Mouse (Mus musculus): ENCODE measurements at regions not wholly inside any gene's neighbourhood (a gene's known extent, or its start where the extent isn't known, plus 50 kb on each side); places are given as distances from the start of the nearest gene placed in this dataset.
A peak's percentile ranks its signal among the peaks of the same experiment; 100 is the strongest.

DNA sequence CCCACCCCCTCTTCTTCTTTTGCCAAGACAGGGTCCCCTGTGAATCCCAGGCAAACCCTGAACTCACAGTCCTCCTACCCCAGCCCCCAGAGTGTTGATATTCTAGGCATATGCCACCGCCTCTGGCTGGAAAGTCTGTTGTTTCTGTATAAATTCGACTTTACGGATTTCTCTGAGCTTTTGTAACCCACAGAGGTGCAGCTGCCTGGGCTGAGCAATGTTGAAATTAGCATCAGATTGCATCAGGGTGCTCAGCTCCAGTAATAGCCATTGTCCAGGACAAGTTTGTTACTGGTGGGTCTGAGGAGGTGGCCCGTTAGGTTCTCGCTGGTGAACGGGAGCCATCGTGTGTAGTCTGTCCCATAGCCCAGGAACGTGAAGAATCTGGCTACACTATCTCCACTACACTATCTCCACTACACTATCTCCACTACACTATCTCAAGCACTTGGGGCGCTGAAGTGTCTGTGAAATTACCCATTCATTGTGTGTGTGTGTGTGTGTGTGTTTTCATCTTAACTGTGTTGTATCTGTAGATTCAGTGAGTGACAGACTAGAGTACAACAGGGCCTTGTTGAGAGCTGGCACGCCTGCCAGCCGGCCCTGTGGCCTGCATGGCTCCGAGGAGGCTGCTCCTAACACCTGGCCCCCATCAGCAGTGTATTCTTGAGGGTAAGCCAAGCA lies 92.4 kb upstream of the Hnrnpk start:
- Histone ChIP-seq H3K36me3 (no peaks in the 10 kb centered on the region), H3K4me3 (replicated peaks) (no peak overlapping the region), H3K9ac (replicated peaks) (no peak overlapping the region), H3K4me2 (no peak overlapping the region), H3K27ac (0 out of 2 replicates have a peak overlapping the region, but pooled peaks have one; percentile 5), H3K4me1 (replicated peaks) (peaks cover 3% of the 10 kb centered on the region; the same call in 1 of the 2 replicates), H3K27me3 (no peaks in the 10 kb centered on the region; the same call in 1 of the 2 replicates), H3K9me3 (peaks cover 6% of the 10 kb centered on the region; the same call in 1 of the 2 replicates)
- ATAC-seq (ENCODE audit: insufficient number of reproducible peaks, insufficient read depth, low FRiP score, low TSS enrichment, low read depth): no peak
- WGBS: 76% methylated on average over 12 of the region's 12 CpGs

DNA sequence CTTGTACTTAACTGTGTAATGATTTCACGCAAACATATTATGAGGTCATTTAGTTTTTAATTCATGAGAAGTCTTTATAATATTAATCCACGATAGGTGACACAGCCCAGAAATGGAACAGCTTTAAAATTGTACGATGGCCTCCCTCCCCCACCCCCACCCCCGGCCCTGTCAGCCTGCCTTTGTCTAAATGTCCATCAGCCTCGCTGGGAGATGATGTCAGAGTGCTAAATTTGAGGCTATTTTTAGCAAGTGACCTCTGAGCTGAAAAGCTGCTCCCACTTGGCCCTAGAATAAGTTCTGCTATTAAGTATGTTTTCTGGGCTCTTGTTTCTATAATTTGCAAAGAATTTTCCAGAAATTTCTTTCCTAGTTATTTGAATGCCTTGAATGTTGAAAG lies 91.6 kb upstream of the Hnrnpk start:
- Histone ChIP-seq H3K27ac (no peak overlapping the region), H3K4me2 (no peak overlapping the region), H3K27me3 (no peaks in the 10 kb centered on the region), H3K9me3 (peaks cover 6% of the 10 kb centered on the region; the same call in 1 of the 2 replicates), H3K9ac (replicated peaks) (no peak overlapping the region), H3K4me1 (replicated peaks) (peaks cover 3% of the 10 kb centered on the region; the same call in 1 of the 2 replicates), H3K36me3 (no peaks in the 10 kb centered on the region), H3K4me3 (replicated peaks) (no peak overlapping the region)
- 68% methylated on average over 5 of the region's 5 CpGs for WGBS
- no peak for ATAC-seq (ENCODE audit: insufficient number of reproducible peaks, insufficient read depth, low FRiP score, low TSS enrichment, low read depth)

DNA sequence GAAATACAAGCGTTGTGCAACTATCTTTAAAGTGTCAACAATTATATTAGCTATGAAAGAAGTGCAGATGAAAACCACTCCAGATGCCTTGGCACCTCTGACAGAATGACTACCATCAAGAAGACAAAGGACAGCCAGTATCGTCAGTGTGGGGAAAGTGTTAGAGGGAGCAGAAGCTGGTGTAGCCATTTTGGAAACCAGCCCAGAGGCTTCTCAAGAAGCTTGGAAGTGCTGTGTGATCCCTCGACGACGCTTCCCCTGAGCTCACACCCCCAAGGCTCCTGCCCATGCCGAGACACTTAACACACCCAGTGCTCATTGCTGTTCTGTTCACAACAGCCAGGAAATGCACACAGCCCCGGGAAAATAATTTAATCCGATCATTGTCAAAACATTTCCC lies 87.7 kb upstream of the Hnrnpk start:
- H3K27me3 ChIP-seq: no peaks in the 10 kb centered on the region
- WGBS: 62% methylated on average over 8 of the region's 8 CpGs
- H3K9me3 ChIP-seq: peaks cover 6% of the 10 kb centered on the region; the same call in 1 of the 2 replicates
- peaks cover 3% of the 10 kb centered on the region; the same call in 1 of the 2 replicates for H3K4me1 ChIP-seq (replicated peaks)
- H3K27ac ChIP-seq: no peak overlapping the region
- no peak overlapping the region for H3K4me3 ChIP-seq (replicated peaks)
- H3K36me3 ChIP-seq: no peaks in the 10 kb centered on the region
- no peak for ATAC-seq (ENCODE audit: insufficient number of reproducible peaks, insufficient read depth, low FRiP score, low TSS enrichment, low read depth)
- H3K4me2 ChIP-seq: no peak overlapping the region
- H3K9ac ChIP-seq (replicated peaks): no peak overlapping the region

DNA sequence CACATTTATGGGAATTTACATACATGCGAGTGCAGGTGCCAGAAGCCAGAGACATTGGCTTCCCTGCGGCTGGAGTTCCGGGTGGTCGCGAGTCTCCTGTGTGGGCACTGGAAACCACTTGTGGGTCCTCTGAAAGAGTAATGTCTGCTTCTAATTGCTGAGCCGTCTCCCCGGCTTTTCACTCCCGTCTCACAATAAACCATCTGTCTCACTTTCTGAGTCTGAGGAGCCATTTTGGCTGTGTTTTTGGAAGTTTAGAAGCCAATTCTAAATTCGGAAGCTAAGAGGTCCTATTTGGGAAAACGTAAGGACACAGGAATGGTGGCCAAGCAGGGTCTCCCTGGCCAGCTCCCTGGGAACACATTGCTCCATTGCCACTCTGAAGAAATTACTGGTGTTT lies 81.9 kb upstream of the Hnrnpk start:
- Histone ChIP-seq H3K9ac (replicated peaks) (no peak overlapping the region), H3K4me2 (no peak overlapping the region), H3K36me3 (no peaks in the 10 kb centered on the region), H3K4me3 (replicated peaks) (no peak overlapping the region), H3K27ac (no peak overlapping the region), H3K27me3 (no peaks in the 10 kb centered on the region), H3K9me3 (no peaks in the 10 kb centered on the region), H3K4me1 (replicated peaks) (no peaks in the 10 kb centered on the region)
- no peak for ATAC-seq (ENCODE audit: insufficient number of reproducible peaks, insufficient read depth, low FRiP score, low TSS enrichment, low read depth)
- 71% methylated on average over 10 of the region's 10 CpGs for WGBS

DNA sequence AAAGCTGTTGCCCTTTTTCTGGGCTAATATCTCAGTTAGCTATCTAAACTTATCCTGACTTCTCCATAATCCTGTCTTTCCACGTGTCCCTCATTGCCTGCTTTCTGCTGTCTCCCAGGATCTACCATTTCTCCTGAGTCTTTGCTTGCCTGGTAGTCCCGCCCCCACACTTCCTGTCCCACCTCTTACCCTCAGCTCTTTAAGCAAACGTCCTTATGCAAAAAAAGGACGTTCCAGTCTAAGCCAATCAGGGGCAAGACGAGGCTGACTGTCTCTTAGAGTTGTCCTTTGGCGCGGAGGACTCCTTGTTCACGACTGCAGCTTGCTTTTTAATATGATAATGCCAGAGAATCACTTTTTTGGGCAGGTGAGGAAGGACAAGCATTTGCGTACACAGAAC lies 79.6 kb upstream of the Hnrnpk start:
- Histone ChIP-seq H3K4me3 (replicated peaks) (no peak overlapping the region), H3K36me3 (no peaks in the 10 kb centered on the region), H3K27me3 (no peaks in the 10 kb centered on the region), H3K9me3 (no peaks in the 10 kb centered on the region), H3K4me2 (no peak overlapping the region), H3K27ac (no peak overlapping the region), H3K9ac (replicated peaks) (no peak overlapping the region), H3K4me1 (replicated peaks) (no peaks in the 10 kb centered on the region)
- ATAC-seq (ENCODE audit: insufficient number of reproducible peaks, insufficient read depth, low FRiP score, low TSS enrichment, low read depth): no peak
- WGBS: 72% methylated on average over 9 of the region's 9 CpGs

DNA sequence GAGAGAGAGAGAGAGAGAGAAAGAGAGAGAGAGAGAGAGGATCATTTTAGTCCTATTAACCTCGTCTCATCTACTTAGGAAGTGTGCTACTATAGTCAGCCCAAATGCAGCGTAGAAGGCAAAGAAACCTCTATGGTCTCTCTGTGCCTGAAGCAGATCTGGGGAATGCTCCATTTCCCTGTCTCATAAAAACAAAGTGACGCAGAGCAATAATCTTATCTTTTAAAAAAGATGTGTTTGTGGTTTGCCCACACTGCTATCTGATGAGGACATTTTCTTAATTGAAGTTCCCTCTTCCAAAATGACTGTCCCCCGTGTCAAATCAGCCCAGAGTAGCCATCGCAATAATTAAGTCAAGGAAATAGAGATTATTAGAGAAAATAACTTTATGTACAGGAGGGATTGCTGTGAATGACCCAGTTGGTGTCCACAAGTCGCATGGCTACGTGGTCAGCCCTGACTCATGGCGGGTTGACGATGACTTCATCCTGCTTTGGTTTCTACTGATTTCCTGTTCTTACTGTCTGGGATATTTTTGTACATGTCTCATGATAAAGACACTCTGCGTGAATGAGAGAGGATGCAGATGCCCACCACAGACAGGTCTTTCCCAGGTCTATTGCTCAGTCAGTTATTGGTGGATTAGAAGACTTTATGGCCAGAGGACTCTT lies 77.9 kb upstream of the Hnrnpk start:
- Histone ChIP-seq H3K27me3 (no peaks in the 10 kb centered on the region), H3K27ac (no peak overlapping the region), H3K4me3 (replicated peaks) (no peak overlapping the region), H3K9ac (replicated peaks) (no peak overlapping the region), H3K4me1 (replicated peaks) (no peaks in the 10 kb centered on the region), H3K36me3 (no peaks in the 10 kb centered on the region), H3K9me3 (no peaks in the 10 kb centered on the region), H3K4me2 (no peak overlapping the region)
- WGBS: 85% methylated on average over 10 of the region's 10 CpGs
- ATAC-seq (ENCODE audit: insufficient number of reproducible peaks, insufficient read depth, low FRiP score, low TSS enrichment, low read depth): no peak

DNA sequence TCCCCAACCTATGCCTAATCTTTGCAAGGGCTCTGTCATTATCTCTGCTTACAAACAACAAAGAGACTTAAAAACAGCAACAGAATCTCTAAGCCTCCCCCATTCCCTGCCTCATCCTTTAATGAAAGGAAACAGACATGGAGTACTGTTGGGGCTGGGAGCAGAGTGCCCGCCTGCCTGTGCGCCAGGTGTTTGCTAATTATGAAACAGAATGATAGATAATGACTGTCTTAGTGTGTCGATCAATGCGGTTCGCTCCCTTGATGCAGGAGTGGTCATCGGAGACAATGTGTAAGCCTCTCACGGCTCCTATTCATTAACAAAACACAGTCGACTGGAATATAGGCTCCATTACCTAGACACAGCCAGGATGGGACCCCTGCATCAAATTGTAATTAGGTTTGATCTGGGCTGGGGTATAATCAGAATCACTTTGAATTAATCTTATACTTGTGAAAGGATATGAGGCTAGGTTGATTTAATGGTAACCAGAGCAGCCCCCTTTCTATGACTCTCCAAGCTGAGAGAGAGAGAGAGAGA lies 77.3 kb upstream of the Hnrnpk start:
- Histone ChIP-seq H3K4me2 (no peak overlapping the region), H3K27me3 (no peaks in the 10 kb centered on the region), H3K4me1 (replicated peaks) (no peaks in the 10 kb centered on the region), H3K9ac (replicated peaks) (no peak overlapping the region), H3K36me3 (no peaks in the 10 kb centered on the region), H3K27ac (no peak overlapping the region), H3K4me3 (replicated peaks) (no peak overlapping the region), H3K9me3 (no peaks in the 10 kb centered on the region)
- 88% methylated on average over 8 of the region's 8 CpGs for WGBS
- ATAC-seq (ENCODE audit: insufficient number of reproducible peaks, insufficient read depth, low FRiP score, low TSS enrichment, low read depth): no peak

DNA sequence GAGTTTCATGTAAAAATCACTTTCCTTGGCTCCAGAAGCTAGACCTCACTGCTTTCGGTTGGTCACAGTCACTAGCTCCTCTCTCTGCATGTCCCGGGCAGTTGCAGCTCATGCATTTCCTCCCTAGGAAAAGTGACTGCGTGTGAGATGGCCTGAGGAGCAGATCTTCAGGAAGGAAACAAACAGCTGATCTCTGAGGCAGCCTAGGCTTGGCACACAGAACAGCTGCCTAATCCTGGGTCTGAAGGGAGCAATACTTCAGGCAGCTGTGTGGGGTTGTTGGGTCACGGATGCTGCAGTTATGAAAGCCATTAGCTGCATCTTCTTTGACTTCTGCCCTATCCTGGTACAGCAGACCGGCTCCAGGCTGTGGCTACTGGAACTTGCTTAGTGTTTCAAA lies 75.3 kb upstream of the Hnrnpk start:
- Histone ChIP-seq H3K4me2 (no peak overlapping the region), H3K4me3 (replicated peaks) (no peak overlapping the region), H3K27ac (no peak overlapping the region), H3K4me1 (replicated peaks) (no peaks in the 10 kb centered on the region), H3K36me3 (no peaks in the 10 kb centered on the region), H3K27me3 (peaks cover 3% of the 10 kb centered on the region; the same call in 1 of the 2 replicates), H3K9ac (replicated peaks) (no peak overlapping the region), H3K9me3 (no peaks in the 10 kb centered on the region)
- 73% methylated on average over 5 of the region's 5 CpGs for WGBS
- no peak for ATAC-seq (ENCODE audit: insufficient number of reproducible peaks, insufficient read depth, low FRiP score, low TSS enrichment, low read depth)

DNA sequence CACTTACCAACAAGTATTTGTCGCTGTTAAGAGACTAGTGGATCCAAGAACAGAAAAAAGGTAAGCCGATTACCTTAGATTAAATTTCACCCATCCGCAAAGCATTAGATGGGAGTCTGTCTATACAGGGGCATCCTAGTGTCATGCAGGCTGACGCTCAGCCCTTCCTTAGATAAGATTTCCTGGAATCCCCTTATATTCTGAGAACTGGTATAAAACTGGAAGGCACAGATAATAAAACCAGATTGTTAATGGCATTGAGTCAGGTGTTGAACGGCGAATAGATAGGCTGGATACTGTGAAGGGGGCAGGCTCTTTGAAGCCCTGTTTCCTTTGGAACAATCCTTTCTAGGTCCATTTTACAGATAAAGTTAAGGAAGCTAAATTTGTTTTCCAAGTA lies 74.1 kb upstream of the Hnrnpk start:
- 91% methylated on average over 6 of the region's 6 CpGs for WGBS

DNA sequence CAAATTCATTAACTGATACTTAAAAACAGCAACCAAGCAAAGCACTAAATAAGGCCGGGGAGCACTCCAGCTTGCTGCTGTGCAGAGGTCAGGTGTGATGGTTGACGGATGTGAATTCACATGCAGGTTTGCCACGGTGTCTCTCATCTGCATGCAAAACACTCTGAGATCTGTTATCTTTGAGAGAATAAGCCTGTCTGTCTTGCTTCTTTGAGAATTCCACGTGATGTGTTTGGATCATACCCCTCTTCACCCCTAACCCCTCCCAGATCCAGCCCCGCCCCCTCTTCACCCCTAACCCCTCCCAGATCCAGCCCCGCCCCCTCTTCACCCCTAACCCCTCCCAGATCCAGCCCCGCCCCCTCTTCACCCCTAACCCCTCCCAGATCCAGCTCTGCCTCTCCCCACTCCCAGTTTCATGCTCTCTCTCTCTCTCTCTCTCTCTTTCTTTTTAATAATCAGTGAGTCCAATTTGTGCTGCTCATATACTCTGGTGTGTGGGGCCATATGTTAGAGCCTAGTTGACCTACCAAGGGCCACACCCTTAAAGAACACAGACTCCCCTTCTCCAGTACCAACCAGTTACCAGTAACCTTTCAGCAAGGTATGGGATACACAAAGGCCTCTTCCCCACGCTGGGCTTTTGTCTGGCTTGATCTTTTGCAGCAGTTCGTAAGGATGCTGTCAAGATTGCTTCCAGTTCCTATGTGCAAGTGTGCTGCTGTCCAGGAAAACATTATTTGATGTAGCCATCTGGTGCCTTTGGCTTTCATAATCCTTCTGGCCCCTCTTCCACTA lies 73.1 kb upstream of the Hnrnpk start:
- ATAC-seq (ENCODE audit: insufficient number of reproducible peaks, insufficient read depth, low FRiP score, low TSS enrichment, low read depth): no peak
- Histone ChIP-seq H3K4me1 (replicated peaks) (0 out of 2 replicates have a peak, but pooled peaks cover 3% of the 10 kb centered on the region), H3K4me2 (no peak overlapping the region), H3K9me3 (no peaks in the 10 kb centered on the region), H3K9ac (replicated peaks) (no peak overlapping the region), H3K4me3 (replicated peaks) (no peak overlapping the region), H3K27me3 (peaks cover 22% of the 10 kb centered on the region), H3K27ac (no peak overlapping the region), H3K36me3 (no peaks in the 10 kb centered on the region)
- 35% methylated on average over 8 of the region's 9 CpGs for WGBS

More for the DNA sequence above, 74.1 kb upstream of the Hnrnpk start:
- Histone ChIP-seq H3K4me2 (no peak overlapping the region), H3K4me1 (replicated peaks) (no peaks in the 10 kb centered on the region), H3K4me3 (replicated peaks) (no peak overlapping the region), H3K27me3 (peaks cover 12% of the 10 kb centered on the region), H3K27ac (no peak overlapping the region), H3K9me3 (no peaks in the 10 kb centered on the region), H3K36me3 (no peaks in the 10 kb centered on the region), H3K9ac (replicated peaks) (no peak overlapping the region)
- ATAC-seq (ENCODE audit: insufficient number of reproducible peaks, insufficient read depth, low FRiP score, low TSS enrichment, low read depth): no peak

DNA sequence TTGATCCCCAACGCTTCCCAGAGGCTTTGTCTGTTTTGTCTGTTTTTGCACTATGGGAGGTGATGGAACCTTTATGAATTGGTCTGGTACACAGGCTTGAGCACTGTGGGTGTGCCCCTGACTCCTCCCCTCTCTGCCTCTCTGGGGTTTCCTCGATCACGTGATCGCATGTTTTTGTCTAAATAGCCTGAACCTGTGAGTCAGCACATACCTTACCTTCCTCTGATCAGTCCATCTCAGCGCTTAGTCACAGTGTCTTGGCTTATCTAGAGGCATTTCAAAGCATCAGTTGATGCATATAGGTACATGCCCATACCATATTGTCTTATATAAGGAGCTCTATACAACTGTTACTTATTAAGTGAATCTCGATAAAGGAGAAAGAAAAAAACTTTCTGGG lies 72.4 kb upstream of the Hnrnpk start:
- H3K36me3 ChIP-seq: no peaks in the 10 kb centered on the region
- WGBS: 45% methylated on average over 6 of the region's 6 CpGs
- no peaks in the 10 kb centered on the region for H3K9me3 ChIP-seq
- ATAC-seq (ENCODE audit: insufficient number of reproducible peaks, insufficient read depth, low FRiP score, low TSS enrichment, low read depth): no peak
- no peak overlapping the region for H3K4me3 ChIP-seq (replicated peaks)
- no peak overlapping the region for H3K27ac ChIP-seq
- no peak overlapping the region for H3K4me2 ChIP-seq
- 0 out of 2 replicates have a peak, but pooled peaks cover 3% of the 10 kb centered on the region for H3K4me1 ChIP-seq (replicated peaks)
- peaks cover 29% of the 10 kb centered on the region for H3K27me3 ChIP-seq
- H3K9ac ChIP-seq (replicated peaks): no peak overlapping the region

Data from limb, embryonic 12.5 days (tissue).